Mouse (Mus musculus): ENCODE data around the gene Aldob. TPM values are rescaled to one million over a fixed set of nuclear protein-coding genes. Genes with fewer than 3 reads are reported as not detected.

Aldob gene
- polyA plus RNA-seq, 1 experiment from 2014 or later, result 2,616 TPM

DNA sequence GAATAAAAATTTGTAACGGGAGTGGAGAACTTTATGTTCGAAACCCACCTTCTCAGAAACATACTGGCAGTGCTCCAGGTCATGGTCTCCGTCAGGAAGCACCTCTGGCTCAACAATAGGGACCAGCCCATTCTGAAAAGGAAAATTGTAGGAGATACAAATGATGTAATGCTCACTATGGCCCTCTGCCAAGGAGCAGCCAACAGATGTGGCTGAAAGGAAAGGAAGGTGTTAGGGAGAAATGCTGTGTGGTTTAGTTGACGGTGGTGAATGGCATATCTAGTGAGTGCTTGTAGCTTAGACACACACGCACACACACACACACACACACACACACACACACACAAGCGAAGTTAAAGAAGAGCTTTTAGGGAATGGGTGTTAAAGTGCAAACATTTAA lies 9.7 kb downstream of the Aldob start:
- Histone ChIP-seq H3K27me3 (ENCODE audit: insufficient read depth, low read length) (no peaks in the 10 kb centered on the region), H3K4me1 (ENCODE audit: insufficient read depth) (no peaks in the 10 kb centered on the region), H3K27ac (ENCODE audit: low read depth) (no peak overlapping the region), H3K9me3 (ENCODE audit: low read length) (no peaks in the 10 kb centered on the region), H3K9ac (replicated peaks) (no peak overlapping the region), H3K36me3 (replicated peaks; ENCODE audit: insufficient read depth, low read length) (peaks cover 10% of the 10 kb centered on the region), H3K4me2 (ENCODE audit: low read depth, low read length) (no peak overlapping the region), H3K4me3 (ENCODE audit: low read depth, low read length) (no peak overlapping the region)
- DNase-seq, result no peak
- no peak for TF ChIP-seq EP300 (IDR thresholded peaks at IDR 0.05; ENCODE audit: low read depth)
- no peak for TF ChIP-seq CTCF (IDR thresholded peaks at IDR 0.05; ENCODE audit: low read depth)
- WGBS (ENCODE audit: insufficient replicate concordance), result 65% methylated on average over 6 of the region's 6 CpGs
- no peak for ATAC-seq

DNA sequence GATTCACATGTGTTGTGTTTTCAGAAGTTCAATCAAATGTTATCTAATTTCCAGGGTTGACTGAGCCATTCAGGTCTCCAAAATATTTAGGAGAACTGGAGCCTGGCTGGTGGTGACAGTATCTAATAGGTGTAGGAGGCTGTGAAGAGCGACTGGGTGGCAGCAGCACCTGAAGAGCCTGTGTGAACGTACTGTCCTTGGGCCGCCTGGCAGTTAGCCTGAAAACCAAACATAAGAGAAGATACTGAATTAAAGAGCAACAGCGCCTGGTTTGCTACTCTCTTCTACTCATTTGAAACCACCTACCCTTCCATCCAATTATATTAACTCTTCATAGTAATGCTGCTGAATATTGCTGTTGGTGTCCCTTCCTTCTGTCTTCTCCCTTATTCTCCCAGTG lies 12.7 kb downstream of the Aldob start:
- Histone ChIP-seq H3K36me3 (replicated peaks; ENCODE audit: insufficient read depth, low read length) (peaks cover 5% of the 10 kb centered on the region; the same call in 1 of the 2 replicates), H3K27ac (ENCODE audit: low read depth) (no peak overlapping the region), H3K4me2 (ENCODE audit: low read depth, low read length) (no peak overlapping the region), H3K4me1 (ENCODE audit: insufficient read depth) (no peaks in the 10 kb centered on the region), H3K4me3 (ENCODE audit: low read depth, low read length) (no peak overlapping the region), H3K9me3 (ENCODE audit: low read length) (no peaks in the 10 kb centered on the region), H3K9ac (replicated peaks) (no peak overlapping the region), H3K27me3 (ENCODE audit: insufficient read depth, low read length) (no peaks in the 10 kb centered on the region)
- 70% methylated on average over 4 of the region's 4 CpGs for WGBS (ENCODE audit: insufficient replicate concordance)
- DNase-seq, result no peak
- TF ChIP-seq EP300 (IDR thresholded peaks at IDR 0.05; ENCODE audit: low read depth) (no peak), CTCF (IDR thresholded peaks at IDR 0.05; ENCODE audit: low read depth) (no peak)
- ATAC-seq, result peak; percentile 18

DNA sequence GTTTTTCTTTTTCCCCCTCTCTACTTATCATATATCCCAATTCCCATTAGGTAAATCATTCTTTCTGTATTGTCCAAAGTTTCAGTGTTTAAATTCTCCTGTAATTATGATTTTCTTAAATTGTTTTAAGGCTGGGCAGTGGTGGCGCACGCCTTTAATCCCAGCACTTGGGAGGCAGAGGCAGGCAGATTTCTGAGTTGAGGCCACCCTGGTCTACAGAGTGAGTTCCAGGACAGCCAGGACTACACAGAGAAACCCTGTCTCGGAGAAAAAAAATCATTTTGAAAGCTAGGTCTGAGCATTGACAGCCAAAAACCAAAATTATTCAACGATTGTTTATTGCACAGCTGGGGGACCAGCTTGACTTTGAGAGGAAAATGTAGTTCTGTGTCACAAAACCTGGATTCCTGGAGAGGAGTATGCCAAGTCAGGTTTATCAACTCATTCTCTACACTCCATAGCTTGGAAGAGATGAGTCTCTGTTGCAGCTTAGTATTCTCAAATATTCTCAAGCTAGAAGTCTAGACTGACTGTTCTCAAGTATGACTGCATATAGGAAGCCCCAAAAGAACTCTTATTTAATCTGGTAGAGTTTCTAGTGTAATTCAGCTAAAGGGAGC lies 13.6 kb downstream of the Aldob start:
- no peak for DNase-seq
- Histone ChIP-seq H3K4me1 (ENCODE audit: insufficient read depth) (no peaks in the 10 kb centered on the region), H3K27me3 (ENCODE audit: insufficient read depth, low read length) (no peaks in the 10 kb centered on the region), H3K9ac (replicated peaks) (no peak overlapping the region), H3K36me3 (replicated peaks; ENCODE audit: insufficient read depth, low read length) (0 out of 2 replicates have a peak, but pooled peaks cover 2% of the 10 kb centered on the region), H3K4me2 (ENCODE audit: low read depth, low read length) (no peak overlapping the region), H3K4me3 (ENCODE audit: low read depth, low read length) (no peak overlapping the region), H3K9me3 (ENCODE audit: low read length) (peaks cover 3% of the 10 kb centered on the region; the same call in 1 of the 2 replicates), H3K27ac (ENCODE audit: low read depth) (no peak overlapping the region)
- 86% methylated on average over 4 of the region's 4 CpGs for WGBS (ENCODE audit: insufficient replicate concordance)
- ATAC-seq, result peak; percentile 62
- TF ChIP-seq EP300 (IDR thresholded peaks at IDR 0.05; ENCODE audit: low read depth) (no peak), CTCF (IDR thresholded peaks at IDR 0.05; ENCODE audit: low read depth) (no peak)

DNA sequence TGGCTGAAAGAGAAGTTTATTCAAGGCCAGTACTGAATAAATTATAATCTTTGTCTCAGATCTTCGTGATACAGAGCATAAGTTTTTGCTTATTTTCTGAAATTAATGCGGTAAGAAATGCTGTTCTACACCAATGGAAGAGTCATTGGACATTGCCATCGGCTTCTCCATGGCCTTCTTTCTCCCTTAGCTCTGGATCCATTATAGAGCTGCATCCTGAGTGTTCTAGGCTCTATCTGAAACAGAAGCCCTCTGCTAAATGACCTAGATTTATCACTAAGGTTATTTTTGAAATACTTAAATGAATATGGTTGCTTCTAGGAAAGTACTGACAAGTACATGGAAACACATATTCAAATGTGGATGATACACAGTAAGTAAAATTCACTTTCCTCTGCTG lies 14.3 kb downstream of the Aldob start:
- Histone ChIP-seq H3K4me3 (ENCODE audit: low read depth, low read length) (no peak overlapping the region), H3K36me3 (replicated peaks; ENCODE audit: insufficient read depth, low read length) (peaks cover 10% of the 10 kb centered on the region), H3K9me3 (ENCODE audit: low read length) (peaks cover 11% of the 10 kb centered on the region), H3K27me3 (ENCODE audit: insufficient read depth, low read length) (no peaks in the 10 kb centered on the region), H3K9ac (replicated peaks) (no peak overlapping the region), H3K4me2 (ENCODE audit: low read depth, low read length) (no peak overlapping the region), H3K4me1 (ENCODE audit: insufficient read depth) (no peaks in the 10 kb centered on the region), H3K27ac (ENCODE audit: low read depth) (no peak overlapping the region)
- DNase-seq (no peak), ATAC-seq (peak; percentile 44)
- 74% methylated on average over 3 of the region's 3 CpGs for WGBS (ENCODE audit: insufficient replicate concordance)
- no peak for TF ChIP-seq EP300 (IDR thresholded peaks at IDR 0.05; ENCODE audit: low read depth)
- no peak for TF ChIP-seq CTCF (IDR thresholded peaks at IDR 0.05; ENCODE audit: low read depth)

DNA sequence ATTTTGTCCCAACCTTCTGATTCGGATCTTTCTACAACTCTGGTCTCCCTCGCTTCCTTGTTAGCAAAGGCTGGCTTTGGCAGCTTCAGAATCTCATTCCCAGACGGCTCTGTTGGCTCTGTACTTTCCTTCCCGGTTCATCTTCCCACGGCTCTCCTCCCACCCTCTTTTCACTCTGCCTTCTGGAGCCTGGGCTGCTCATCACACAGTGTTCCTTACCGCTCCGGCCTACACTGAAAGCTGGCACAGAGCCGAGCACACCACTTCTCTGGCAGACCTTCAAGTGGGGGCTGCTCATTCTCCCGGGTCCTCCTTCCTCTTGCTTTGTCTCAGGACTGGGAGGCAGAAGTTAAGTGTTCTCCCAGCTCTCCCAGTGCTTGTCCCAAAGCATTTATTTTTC lies 26.8 kb downstream of the Aldob start:
- H3K4me1 ChIP-seq (ENCODE audit: insufficient read depth), result peaks cover 10% of the 10 kb centered on the region
- no peak overlapping the region for H3K4me2 ChIP-seq (ENCODE audit: low read depth, low read length)
- no peaks in the 10 kb centered on the region for H3K9me3 ChIP-seq (ENCODE audit: low read length)
- no peak overlapping the region for H3K27ac ChIP-seq (ENCODE audit: low read depth)
- H3K4me3 ChIP-seq (ENCODE audit: low read depth, low read length), result no peak overlapping the region
- no peak overlapping the region for H3K9ac ChIP-seq (replicated peaks)
- DNase-seq (no peak), ATAC-seq (no peak)
- H3K36me3 ChIP-seq (replicated peaks; ENCODE audit: insufficient read depth, low read length), result peaks cover 7% of the 10 kb centered on the region; the same call in 1 of the 2 replicates
- no peaks in the 10 kb centered on the region for H3K27me3 ChIP-seq (ENCODE audit: insufficient read depth, low read length)
- TF ChIP-seq EP300 (IDR thresholded peaks at IDR 0.05; ENCODE audit: low read depth) (no peak), CTCF (IDR thresholded peaks at IDR 0.05; ENCODE audit: low read depth) (no peak)
- WGBS (ENCODE audit: insufficient replicate concordance), result 89% methylated on average over 9 of the region's 9 CpGs

DNA sequence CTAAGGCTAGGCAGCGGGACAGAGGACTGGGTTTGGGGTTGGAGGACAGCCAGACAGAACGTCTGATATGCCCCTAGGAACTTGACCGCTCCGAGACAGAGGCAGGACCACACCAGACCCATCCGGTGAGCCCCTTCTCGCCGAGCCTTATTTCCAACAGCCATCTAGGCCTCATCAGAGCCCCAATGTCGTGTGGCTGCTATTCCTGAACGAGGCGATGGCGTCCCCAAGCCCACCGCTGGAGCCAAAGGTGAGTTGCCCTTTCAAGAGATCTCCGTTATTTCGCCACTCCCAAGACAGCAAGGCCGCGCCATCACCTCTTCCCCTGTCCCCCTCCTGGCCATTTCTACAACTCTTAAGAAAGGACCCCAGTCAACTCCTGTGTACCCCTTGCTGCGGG lies 28.0 kb downstream of the Aldob start:
- WGBS (ENCODE audit: insufficient replicate concordance), result 0% methylated on average over 17 of the region's 17 CpGs
- ATAC-seq (peak; percentile 37), DNase-seq (no peak)
- Histone ChIP-seq H3K36me3 (replicated peaks; ENCODE audit: insufficient read depth, low read length) (peaks cover 7% of the 10 kb centered on the region; the same call in 1 of the 2 replicates), H3K9ac (replicated peaks) (peak overlapping the region; percentile 77), H3K27me3 (ENCODE audit: insufficient read depth, low read length) (no peaks in the 10 kb centered on the region), H3K4me2 (ENCODE audit: low read depth, low read length) (peak overlapping the region; percentile 90), H3K4me3 (ENCODE audit: low read depth, low read length) (peak overlapping the region; percentile 84), H3K4me1 (ENCODE audit: insufficient read depth) (peaks cover 10% of the 10 kb centered on the region), H3K27ac (ENCODE audit: low read depth) (peak overlapping the region; percentile 24; the same call in 1 of the 2 replicates), H3K9me3 (ENCODE audit: low read length) (no peaks in the 10 kb centered on the region)
- TF ChIP-seq CTCF (IDR thresholded peaks at IDR 0.05; ENCODE audit: low read depth) (peak; percentile 13; the same call in 1 of the 2 replicates), EP300 (IDR thresholded peaks at IDR 0.05; ENCODE audit: low read depth) (no peak)
